Mouse (Mus musculus) forebrain, embryonic 16.5 days (tissue): ENCODE data around the gene Entpd5. TPM values are rescaled to one million over a fixed set of nuclear protein-coding genes. Genes with fewer than 3 reads are reported as not detected.

Experiments used
- ATAC-seq: fragments of 200-750 bp; cut with Nextera tagmentation; 2 replicates; pipeline ENCODE4 v1.8.0; 2017; ENCODE audit warnings: mild to moderate bottlenecking, moderate library complexity
- H3K27ac ChIP-seq: fragments of 300-500 bp; sonication (generic); 2 replicates; pipeline ENCODE4 v1.5.1; 2014; ENCODE audit warnings: low read length, control low read depth
- H3K27me3 ChIP-seq: fragments of 300-500 bp; sonication (generic); replicated peaks from 2 replicates; pipeline ENCODE4 v1.6.1; 2014; ENCODE audit warnings: low read length; ENCODE audit not compliant: control insufficient read depth, insufficient read depth
- H3K36me3 ChIP-seq: fragments of 300-500 bp; sonication (generic); 2 replicates; pipeline ENCODE4 v1.6.1; 2014; ENCODE audit not compliant: control insufficient read depth, insufficient read depth
- H3K4me1 ChIP-seq: fragments of 300-500 bp; sonication (generic); replicated peaks from 2 replicates; pipeline ENCODE4 v1.6.1; 2014; ENCODE audit warnings: low read length; ENCODE audit not compliant: control insufficient read depth, insufficient read depth
- H3K4me2 ChIP-seq: fragments of 300-500 bp; sonication (generic); 2 replicates; pipeline ENCODE4 v1.6.1; 2014; ENCODE audit warnings: mild to moderate bottlenecking, low read length, control low read depth
- H3K4me3 ChIP-seq: fragments of 300-500 bp; sonication (generic); replicated peaks from 2 replicates; pipeline ENCODE4 v1.5.1; 2014; ENCODE audit warnings: mild to moderate bottlenecking, low read length, control low read depth
- H3K9ac ChIP-seq: fragments of 300-500 bp; sonication (generic); replicated peaks from 2 replicates; pipeline ENCODE4 v1.6.1; 2014; ENCODE audit warnings: low read depth, low read length, control low read depth
- H3K9me3 ChIP-seq: fragments of 300-500 bp; sonication (generic); 2 replicates; pipeline ENCODE4 v1.6.1; 2016; ENCODE audit warnings: low read length; ENCODE audit not compliant: control insufficient read depth
- WGBS: fragments of 180-500 bp; shearing (Covaris S2); extraction: QIAGEN DNeasy Blood & Tissue Kit; methylation state at CpG from one replicate; pipeline ENCODE4 v1.1.7; 2014; 5-methylcytosine and 5-hydroxymethylcytosine counted together
- polyA plus RNA-seq: library from polyadenylated mRNA; unstranded; fragments of >200 nt; fragmentation: Nextera tagmentation; extraction: Ambion mirVana; gene quantifications from 2 replicates; pipeline ENCODE4 v1.2.1, GENCODE M21; 2015

The Entpd5 gene
- polyA plus RNA-seq, 1 experiment from 2014 or later, result 10.6 TPM

- ATAC-seq, result no peak
- H3K4me3 ChIP-seq, result no peak overlapping the region
- no peak overlapping the region for H3K4me2 ChIP-seq
- H3K36me3 ChIP-seq, result no peaks in the 10 kb centered on the region
- H3K27ac ChIP-seq, result no peak overlapping the region
- H3K9me3 ChIP-seq, result no peaks in the 10 kb centered on the region
- no peaks in the 10 kb centered on the region for H3K27me3 ChIP-seq
- no peak overlapping the region for H3K9ac ChIP-seq
- H3K4me1 ChIP-seq, result no peaks in the 10 kb centered on the region
- WGBS, result 83% methylated on average over 3 of the region's 3 CpGs
Observed at GRCm38 (mm10) chr12:84400653-84401052, 8.2 kb downstream of the Entpd5 start.

- no peaks in the 10 kb centered on the region for H3K9me3 ChIP-seq
- no peak overlapping the region for H3K4me3 ChIP-seq
- ATAC-seq, result no peak
- no peaks in the 10 kb centered on the region for H3K4me1 ChIP-seq
- no peak overlapping the region for H3K27ac ChIP-seq
- H3K9ac ChIP-seq, result no peak overlapping the region
- 85% methylated on average over 3 of the region's 3 CpGs for WGBS
- H3K36me3 ChIP-seq, result no peaks in the 10 kb centered on the region
- H3K4me2 ChIP-seq, result no peak overlapping the region
- no peaks in the 10 kb centered on the region for H3K27me3 ChIP-seq
Observed at GRCm38 (mm10) chr12:84400068-84400467, 8.8 kb downstream of the Entpd5 start.

- Histone ChIP-seq H3K36me3 (no peaks in the 10 kb centered on the region), H3K4me3 (no peak overlapping the region), H3K9me3 (no peaks in the 10 kb centered on the region), H3K4me1 (no peaks in the 10 kb centered on the region), H3K27me3 (no peaks in the 10 kb centered on the region), H3K27ac (no peak overlapping the region), H3K9ac (no peak overlapping the region), H3K4me2 (no peak overlapping the region)
- no peak for ATAC-seq
- WGBS, result 86% methylated on average over 9 of the region's 9 CpGs
Observed at GRCm38 (mm10) chr12:84399663-84400062, 9.2 kb downstream of the Entpd5 start.

- H3K27me3 ChIP-seq, result no peaks in the 10 kb centered on the region
- no peak overlapping the region for H3K4me3 ChIP-seq
- no peak for ATAC-seq
- H3K9ac ChIP-seq, result no peak overlapping the region
- H3K4me2 ChIP-seq, result no peak overlapping the region
- 83% methylated on average over 9 of the region's 9 CpGs for WGBS
- H3K4me1 ChIP-seq, result no peaks in the 10 kb centered on the region
- H3K36me3 ChIP-seq, result no peaks in the 10 kb centered on the region
- H3K9me3 ChIP-seq, result no peaks in the 10 kb centered on the region
- H3K27ac ChIP-seq, result no peak overlapping the region
Observed at GRCm38 (mm10) chr12:84399135-84399534, 9.7 kb downstream of the Entpd5 start.

GRCm38 (mm10) chr12:84398629-84399028, 10.2 kb downstream of the Entpd5 start:
- 83% methylated on average over 5 of the region's 5 CpGs for WGBS
- no peaks in the 10 kb centered on the region for H3K4me1 ChIP-seq
- H3K9ac ChIP-seq, result no peak overlapping the region
- H3K4me3 ChIP-seq, result no peak overlapping the region
- no peaks in the 10 kb centered on the region for H3K36me3 ChIP-seq
- H3K27me3 ChIP-seq, result no peaks in the 10 kb centered on the region
- no peak overlapping the region for H3K4me2 ChIP-seq
- no peaks in the 10 kb centered on the region for H3K9me3 ChIP-seq
- ATAC-seq, result no peak
- no peak overlapping the region for H3K27ac ChIP-seq

- no peaks in the 10 kb centered on the region for H3K4me1 ChIP-seq
- ATAC-seq, result no peak
- no peaks in the 10 kb centered on the region for H3K9me3 ChIP-seq
- no peak overlapping the region for H3K27ac ChIP-seq
- no peaks in the 10 kb centered on the region for H3K27me3 ChIP-seq
- H3K36me3 ChIP-seq, result no peaks in the 10 kb centered on the region
- no peak overlapping the region for H3K9ac ChIP-seq
- H3K4me2 ChIP-seq, result no peak overlapping the region
- no peak overlapping the region for H3K4me3 ChIP-seq
Observed at GRCm38 (mm10) chr12:84397685-84398084, 11.1 kb downstream of the Entpd5 start.

- Histone ChIP-seq H3K9ac (no peak overlapping the region), H3K4me3 (no peak overlapping the region), H3K27me3 (no peaks in the 10 kb centered on the region), H3K4me1 (no peaks in the 10 kb centered on the region), H3K27ac (no peak overlapping the region), H3K4me2 (no peak overlapping the region), H3K36me3 (no peaks in the 10 kb centered on the region), H3K9me3 (no peaks in the 10 kb centered on the region)
- 89% methylated on average over 14 of the region's 14 CpGs for WGBS
- ATAC-seq, result no peak
Observed at GRCm38 (mm10) chr12:84396947-84397679, 11.7 kb downstream of the Entpd5 start.

- ATAC-seq, result no peak
- Histone ChIP-seq H3K27me3 (no peaks in the 10 kb centered on the region), H3K4me2 (no peak overlapping the region), H3K4me3 (no peak overlapping the region), H3K27ac (no peak overlapping the region), H3K9ac (no peak overlapping the region), H3K9me3 (no peaks in the 10 kb centered on the region), H3K4me1 (no peaks in the 10 kb centered on the region), H3K36me3 (no peaks in the 10 kb centered on the region)
- WGBS, result 88% methylated on average over 5 of the region's 5 CpGs
Observed at GRCm38 (mm10) chr12:84393847-84394246, 15.0 kb downstream of the Entpd5 start.

- H3K4me2 ChIP-seq, result no peak overlapping the region
- H3K9me3 ChIP-seq, result no peaks in the 10 kb centered on the region
- 96% methylated on average over 4 of the region's 4 CpGs for WGBS
- H3K27ac ChIP-seq, result no peak overlapping the region
- no peak for ATAC-seq
- no peaks in the 10 kb centered on the region for H3K4me1 ChIP-seq
- no peaks in the 10 kb centered on the region for H3K36me3 ChIP-seq
- no peaks in the 10 kb centered on the region for H3K27me3 ChIP-seq
- H3K4me3 ChIP-seq, result no peak overlapping the region
- no peak overlapping the region for H3K9ac ChIP-seq
Observed at GRCm38 (mm10) chr12:84392681-84393080, 16.1 kb downstream of the Entpd5 start.

- Histone ChIP-seq H3K9ac (no peak overlapping the region), H3K4me2 (no peak overlapping the region), H3K36me3 (no peaks in the 10 kb centered on the region), H3K27me3 (no peaks in the 10 kb centered on the region), H3K27ac (no peak overlapping the region), H3K4me1 (no peaks in the 10 kb centered on the region), H3K4me3 (no peak overlapping the region), H3K9me3 (no peaks in the 10 kb centered on the region)
- ATAC-seq, result no peak
- WGBS, result 90% methylated on average over 6 of the region's 6 CpGs
Observed at GRCm38 (mm10) chr12:84390336-84390735, 18.5 kb downstream of the Entpd5 start.
